Mouse (Mus musculus) liver, adult 2 months (tissue): Measurements from ENCODE around the gene Srgap1. TPM values are rescaled to one million over a fixed set of nuclear protein-coding genes. Genes with fewer than 3 reads are reported as not detected.

Experiments
- DNase-seq: peaks from one replicate; pipeline ENCODE4 v3.0.0-alpha.2; 2011; ENCODE audit warnings: low read depth, low spot score; ENCODE audit errors: extremely low read depth
- H3K27ac ChIP-seq: fragments of 200-500 bp; replicated peaks from 2 replicates; pipeline ENCODE4 v1.5.1; 2012; ENCODE audit warnings: low read depth, mild to moderate bottlenecking, control low read depth, inconsistent platforms, low read length; ENCODE audit not compliant: insufficient read depth
- H3K27me3 ChIP-seq: fragments of 200-500 bp; 2 replicates; pipeline ENCODE4 v1.6.1; 2012; ENCODE audit warnings: mild to moderate bottlenecking, moderate library complexity, low read length, inconsistent platforms; ENCODE audit not compliant: control insufficient read depth, insufficient read depth
- H3K36me3 ChIP-seq: fragments of 200-500 bp; 2 replicates; pipeline ENCODE4 v1.6.1; 2012; ENCODE audit warnings: low read length, inconsistent platforms; ENCODE audit not compliant: control insufficient read depth, insufficient read depth
- H3K4me1 ChIP-seq: fragments of 200-500 bp; 2 replicates; pipeline ENCODE4 v1.6.1; 2011; ENCODE audit warnings: low read length; ENCODE audit not compliant: control insufficient read depth, insufficient read depth
- H3K4me3 ChIP-seq: fragments of 200-500 bp; 2 replicates; pipeline ENCODE4 v1.5.1; 2011; ENCODE audit warnings: low read depth, mild to moderate bottlenecking, control low read depth, low read length, moderate library complexity; ENCODE audit not compliant: insufficient read depth
- H3K79me2 ChIP-seq: fragments of 200-500 bp; 2 replicates; pipeline ENCODE4 v1.6.1; 2012; ENCODE audit warnings: inconsistent platforms, mild to moderate bottlenecking, low read length, moderate library complexity; ENCODE audit not compliant: control insufficient read depth, insufficient read depth
- H3K9ac ChIP-seq: fragments of 200-500 bp; 2 replicates; pipeline ENCODE4 v1.6.1; 2012; ENCODE audit warnings: low read depth, mild to moderate bottlenecking, control low read depth, inconsistent platforms, low read length
- CTCF ChIP-seq: fragments of 200-500 bp; IDR thresholded peaks from 2 replicates; pipeline ENCODE4 v1.5.1; 2011; ENCODE audit warnings: low read depth, low read length, control low read depth
- POLR2A ChIP-seq: fragments of 200-500 bp; IDR thresholded peaks from 2 replicates; pipeline ENCODE4 v1.6.1; 2011; ENCODE audit warnings: low read length, control low read depth; ENCODE audit not compliant: insufficient read depth; ENCODE audit errors: extremely low read depth
- WGBS: fragments of 180-500 bp; shearing (Covaris S2); methylation state at CpG from one replicate; pipeline ENCODE4 v1.1.7; 2018; 5-methylcytosine and 5-hydroxymethylcytosine counted together
- polyA plus RNA-seq: library from polyadenylated mRNA; depleted of rRNA; stranded (reverse); fragments of >200 nt; gene quantifications from 2 replicates; pipeline ENCODE4 v1.2.3, GENCODE M21; 2012
- total RNA-seq: library from RNA; depleted of rRNA; stranded (reverse); fragments of >200 nt; gene quantifications from 2 replicates; pipeline ENCODE4 v1.2.3, GENCODE M21; 2014

Gene Srgap1
- total and polyA plus RNA-seq, 2 experiments = 0.31 to 0.55 TPM

DNA sequence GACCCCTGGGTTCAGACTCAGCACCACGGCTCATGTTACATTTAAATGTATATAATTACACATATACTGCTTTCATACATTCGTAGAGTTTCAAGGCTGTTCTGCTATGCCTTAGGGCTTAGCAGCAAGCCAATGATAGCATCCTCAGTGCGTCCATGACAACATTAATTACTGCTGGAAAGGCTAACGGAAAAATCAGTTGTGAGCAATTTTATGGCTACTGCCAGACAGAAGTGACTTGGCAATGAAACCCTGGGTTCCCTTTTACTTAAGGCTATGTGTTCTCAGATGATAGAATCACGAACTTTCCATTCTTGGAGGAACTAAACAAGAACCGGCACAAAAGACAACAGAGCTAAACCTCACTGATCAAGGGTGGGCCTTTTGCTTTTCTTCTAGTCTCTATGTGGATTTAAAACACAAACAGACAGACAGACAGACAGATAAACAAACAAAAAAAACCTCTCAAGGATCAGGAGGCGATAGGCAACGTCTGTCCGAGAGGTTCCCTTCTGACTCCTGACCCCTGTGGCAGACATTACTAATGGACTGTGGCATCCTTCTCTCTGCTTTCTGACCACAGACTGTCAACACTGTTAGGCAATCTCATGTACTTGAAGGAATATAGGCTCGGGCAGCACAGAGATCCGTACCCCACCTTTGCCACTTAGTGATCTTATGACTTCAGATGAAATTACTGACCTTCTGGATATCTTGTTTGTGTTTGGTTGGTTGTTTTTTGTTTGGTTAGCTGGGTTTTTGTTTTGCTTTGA lies 85.8 kb downstream of the Srgap1 start:
- H3K9ac ChIP-seq = no peak overlapping the region
- H3K27ac ChIP-seq = no peak overlapping the region
- no peaks in the 10 kb centered on the region for H3K36me3 ChIP-seq
- DNase-seq = no peak
- TF ChIP-seq POLR2A = no peak
- TF ChIP-seq CTCF = no peak
- no peaks in the 10 kb centered on the region for H3K27me3 ChIP-seq
- no peak overlapping the region for H3K4me3 ChIP-seq
- H3K4me1 ChIP-seq = no peaks in the 10 kb centered on the region
- no peaks in the 10 kb centered on the region for H3K79me2 ChIP-seq
- 64% methylated on average over 11 of the region's 11 CpGs for WGBS

DNA sequence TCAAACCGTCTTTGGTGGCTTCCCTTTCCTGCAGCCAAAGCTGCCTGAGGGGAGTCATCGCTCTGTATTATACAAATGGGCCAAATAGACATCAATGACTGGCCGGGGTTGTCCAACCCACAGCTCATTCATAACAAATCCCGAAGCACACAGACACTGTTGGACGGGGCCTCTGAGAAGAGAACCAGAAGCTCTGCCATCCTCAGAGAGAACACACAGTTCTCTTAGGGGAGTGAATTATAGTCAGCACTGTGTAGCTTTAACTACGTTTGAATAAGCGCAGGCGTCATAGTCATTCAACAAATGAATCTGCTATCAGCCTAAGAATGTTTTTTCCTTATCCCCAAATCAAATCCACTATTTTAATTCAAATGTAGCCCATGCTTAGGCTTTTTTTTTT lies 88.4 kb downstream of the Srgap1 start:
- H3K79me2 ChIP-seq = no peaks in the 10 kb centered on the region
- H3K27me3 ChIP-seq = no peaks in the 10 kb centered on the region
- no peak overlapping the region for H3K9ac ChIP-seq
- H3K27ac ChIP-seq = no peak overlapping the region
- WGBS = 89% methylated on average over 8 of the region's 8 CpGs
- H3K4me3 ChIP-seq = no peak overlapping the region
- H3K4me1 ChIP-seq = no peaks in the 10 kb centered on the region
- no peak for TF ChIP-seq CTCF
- no peak for TF ChIP-seq POLR2A
- DNase-seq = no peak
- H3K36me3 ChIP-seq = no peaks in the 10 kb centered on the region

DNA sequence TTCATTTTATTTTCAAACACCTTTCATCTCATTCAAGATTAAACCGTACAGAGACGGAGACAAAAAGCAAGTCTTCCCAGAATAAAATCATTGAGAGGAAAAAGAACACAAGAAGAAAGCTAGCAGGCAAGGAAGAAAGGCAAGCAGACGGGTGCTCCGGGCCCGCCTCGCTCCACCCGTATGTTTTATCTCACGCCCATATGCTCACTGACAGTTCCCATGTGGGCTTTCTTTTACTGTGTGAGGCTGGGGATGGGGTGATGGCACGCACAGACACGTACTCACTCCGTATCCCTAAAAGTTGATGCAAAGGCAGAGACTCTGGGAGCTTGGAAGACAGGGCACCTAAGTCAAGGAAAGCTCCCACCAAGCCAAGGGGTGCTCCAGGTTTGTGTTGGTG lies 90.6 kb downstream of the Srgap1 start:
- H3K36me3 ChIP-seq = no peaks in the 10 kb centered on the region
- H3K27ac ChIP-seq = no peak overlapping the region
- no peaks in the 10 kb centered on the region for H3K4me1 ChIP-seq
- 95% methylated on average over 11 of the region's 11 CpGs for WGBS
- no peaks in the 10 kb centered on the region for H3K79me2 ChIP-seq
- TF ChIP-seq POLR2A = no peak
- no peak for TF ChIP-seq CTCF
- H3K27me3 ChIP-seq = no peaks in the 10 kb centered on the region
- DNase-seq = no peak
- H3K9ac ChIP-seq = no peak overlapping the region
- no peak overlapping the region for H3K4me3 ChIP-seq

DNA sequence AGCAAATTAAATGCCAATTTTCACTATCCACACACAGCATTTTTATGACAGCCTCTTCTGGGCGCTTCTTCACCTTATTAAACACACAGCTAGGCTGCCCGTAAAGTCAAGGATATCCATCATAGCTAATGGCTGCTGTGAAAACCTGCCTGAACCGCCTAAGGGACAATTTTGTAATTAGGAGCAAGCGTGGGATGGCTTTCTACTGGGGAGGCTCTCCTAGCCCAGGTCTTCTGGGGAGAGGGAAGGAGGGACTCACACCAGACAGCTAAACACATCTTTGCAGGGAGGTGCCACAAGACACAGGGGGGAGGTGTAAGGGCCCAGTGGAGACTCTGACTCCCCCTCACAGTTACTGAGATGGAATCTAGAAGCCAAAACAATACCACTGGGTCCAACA lies 91.4 kb downstream of the Srgap1 start:
- H3K27ac ChIP-seq = no peak overlapping the region
- H3K4me3 ChIP-seq = no peak overlapping the region
- TF ChIP-seq CTCF = no peak
- no peak for TF ChIP-seq POLR2A
- DNase-seq = no peak
- 94% methylated on average over 4 of the region's 4 CpGs for WGBS
- H3K27me3 ChIP-seq = no peaks in the 10 kb centered on the region
- H3K36me3 ChIP-seq = no peaks in the 10 kb centered on the region
- H3K79me2 ChIP-seq = no peaks in the 10 kb centered on the region
- no peak overlapping the region for H3K9ac ChIP-seq
- H3K4me1 ChIP-seq = no peaks in the 10 kb centered on the region

DNA sequence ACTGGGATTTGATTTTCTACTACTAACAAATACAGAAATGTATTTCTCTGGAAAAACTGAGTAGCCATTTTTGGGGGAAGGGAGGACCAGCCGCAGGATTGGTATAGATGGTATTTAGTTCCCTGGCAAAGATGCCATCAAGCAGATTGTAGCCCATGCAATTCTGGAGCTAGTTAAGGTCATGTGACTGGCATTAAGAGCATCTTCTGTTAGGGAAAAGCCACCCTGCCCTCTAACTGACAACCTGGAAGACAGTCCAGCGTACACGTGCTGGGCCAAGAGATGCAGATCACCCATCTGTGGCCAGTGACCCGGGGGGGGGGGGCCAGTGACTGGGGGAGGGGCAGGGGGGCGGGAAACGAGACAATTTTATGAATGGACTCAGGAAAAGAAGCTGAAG lies 92.2 kb downstream of the Srgap1 start:
- no peak for DNase-seq
- no peaks in the 10 kb centered on the region for H3K36me3 ChIP-seq
- 86% methylated on average over 6 of the region's 6 CpGs for WGBS
- no peaks in the 10 kb centered on the region for H3K79me2 ChIP-seq
- no peak overlapping the region for H3K27ac ChIP-seq
- H3K4me3 ChIP-seq = no peak overlapping the region
- no peak overlapping the region for H3K9ac ChIP-seq
- H3K4me1 ChIP-seq = no peaks in the 10 kb centered on the region
- H3K27me3 ChIP-seq = no peaks in the 10 kb centered on the region
- no peak for TF ChIP-seq POLR2A
- TF ChIP-seq CTCF = no peak

DNA sequence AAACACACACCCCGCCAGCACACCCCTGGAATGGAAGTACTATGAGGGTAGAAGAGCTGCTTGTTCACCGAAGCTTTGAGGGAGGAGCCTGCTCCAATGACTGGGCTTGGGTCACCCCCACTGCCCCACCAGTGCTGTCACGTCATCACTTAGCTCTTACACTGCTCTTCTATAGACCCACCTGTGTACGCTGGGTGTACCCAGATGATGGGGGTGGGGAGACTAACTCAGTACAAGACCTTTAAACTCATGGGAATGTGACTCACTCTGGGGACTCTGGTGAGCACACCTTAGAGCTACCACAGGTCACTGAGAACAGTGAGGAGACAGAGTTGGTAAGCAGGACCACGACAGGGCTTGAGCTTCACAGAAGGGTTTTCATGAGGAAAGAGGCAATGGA lies 94.1 kb downstream of the Srgap1 start:
- Histone ChIP-seq H3K36me3 (no peaks in the 10 kb centered on the region), H3K27ac (no peak overlapping the region), H3K79me2 (no peaks in the 10 kb centered on the region), H3K27me3 (no peaks in the 10 kb centered on the region), H3K4me1 (no peaks in the 10 kb centered on the region), H3K4me3 (no peak overlapping the region), H3K9ac (no peak overlapping the region)
- WGBS = 92% methylated on average over 5 of the region's 5 CpGs
- TF ChIP-seq POLR2A (no peak), CTCF (no peak)
- DNase-seq = no peak
